In genomic region chr17:9774740-9775629, GRCm38 (mm10) we compare ENCODE assay signal across 10 mouse cellular contexts.
DNase-seq lines count a peak whose midpoint lies in the region; ATAC-seq and TF ChIP-seq lines count a peak whose summit lies in the region.
"Had no signal": no experiment of that assay in that cellular context is flagged by ENCODE, and none has a peak within 500 bp of the region (broad histone marks: within the 10 kb centered on the region; RNA-seq: fewer than 3 reads in every experiment).

No protein-coding gene starts in this region.

- TF ChIP-seq CTCF in lung, embryonic 14.5 days (IDR thresholded peaks at IDR 0.05; ENCODE audit: low read depth): no peak
- TF ChIP-seq CTCF in liver, postnatal 0 days (IDR thresholded peaks at IDR 0.05; ENCODE audit: low read depth): no peak

- DNase-seq in embryo, embryonic 10.5 days (ENCODE audit: low spot score): peak; percentile 15
- DNase-seq in embryo, embryonic 9.5 days (ENCODE audit: extremely low spot score): no peak
- no peak for DNase-seq in lung, embryonic 14.5 days
- DNase-seq in lung, postnatal 14 days: no peak
- no peak for DNase-seq in liver, postnatal 0 days
- no peak for DNase-seq in urinary bladder, postnatal 10 days (ENCODE audit: low spot score)
- no peak for DNase-seq in thymus, postnatal 14 days
- DNase-seq: liver, embryonic 13.5 days had no signal

- no peak for ATAC-seq in lung, embryonic 14.5 days (ENCODE audit: insufficient read depth)
- no peak; the same call in 1 of the 2 replicates for ATAC-seq in liver, postnatal 0 days
- no peak for ATAC-seq in stomach, embryonic 15.5 days (ENCODE audit: insufficient read depth, low FRiP score, low read depth)

- H3K4me1 ChIP-seq in lung, embryonic 14.5 days (ENCODE audit: insufficient read depth): no peaks in the 10 kb centered on the region
- peaks cover 6% of the 10 kb centered on the region for H3K4me1 ChIP-seq in liver, postnatal 0 days (ENCODE audit: insufficient read depth)
- no peaks in the 10 kb centered on the region for H3K4me1 ChIP-seq in stomach, embryonic 15.5 days
- H3K4me1 ChIP-seq: liver, embryonic 13.5 days had no signal

- H3K9me3 ChIP-seq in lung, embryonic 14.5 days (ENCODE audit: low read depth, low read length): no peaks in the 10 kb centered on the region
- no peaks in the 10 kb centered on the region for H3K9me3 ChIP-seq in liver, postnatal 0 days (ENCODE audit: low read length)
- H3K9me3 ChIP-seq in stomach, embryonic 15.5 days: no peaks in the 10 kb centered on the region
- H3K9me3 ChIP-seq: liver, embryonic 13.5 days had no signal

- TF ChIP-seq EP300 in liver, postnatal 0 days (IDR thresholded peaks at IDR 0.05; ENCODE audit: low read depth): no peak

- H3K9ac ChIP-seq in lung, embryonic 14.5 days: no peak overlapping the region
- H3K9ac ChIP-seq in liver, postnatal 0 days (replicated peaks): no peak overlapping the region
- no peak overlapping the region for H3K9ac ChIP-seq in stomach, embryonic 15.5 days
- H3K9ac ChIP-seq: liver, embryonic 13.5 days had no signal

- H3K36me3 ChIP-seq in lung, embryonic 14.5 days (ENCODE audit: insufficient read depth): no peaks in the 10 kb centered on the region
- no peaks in the 10 kb centered on the region for H3K36me3 ChIP-seq in liver, postnatal 0 days (replicated peaks; ENCODE audit: insufficient read depth, low read length)
- no peaks in the 10 kb centered on the region for H3K36me3 ChIP-seq in stomach, embryonic 15.5 days
- H3K36me3 ChIP-seq: liver, embryonic 13.5 days had no signal

- no peak overlapping the region for H3K4me2 ChIP-seq in lung, embryonic 14.5 days
- no peak overlapping the region for H3K4me2 ChIP-seq in liver, postnatal 0 days (ENCODE audit: low read depth, low read length)
- H3K4me2 ChIP-seq in stomach, embryonic 15.5 days: no peak overlapping the region
- H3K4me2 ChIP-seq: liver, embryonic 13.5 days had no signal

- 63% methylated on average over 11 of the region's 11 CpGs for WGBS in lung, embryonic 14.5 days
- 48% methylated on average over 11 of the region's 11 CpGs for WGBS in liver, postnatal 0 days (ENCODE audit: insufficient replicate concordance)
- 62% methylated on average over 11 of the region's 11 CpGs for WGBS in stomach, embryonic 15.5 days

- H3K27me3 ChIP-seq in lung, embryonic 14.5 days (ENCODE audit: insufficient read depth, low read length): no peaks in the 10 kb centered on the region
- H3K27me3 ChIP-seq in liver, postnatal 0 days (ENCODE audit: insufficient read depth, low read length): no peaks in the 10 kb centered on the region
- no peaks in the 10 kb centered on the region for H3K27me3 ChIP-seq in stomach, embryonic 15.5 days (replicated peaks)
- H3K27me3 ChIP-seq: liver, embryonic 13.5 days had no signal

- H3K27ac ChIP-seq in lung, embryonic 14.5 days (ENCODE audit: low read depth): peak overlapping the region; percentile 56; the same call in 1 of the 2 replicates
- peak overlapping the region; percentile 9 for H3K27ac ChIP-seq in liver, postnatal 0 days (ENCODE audit: low read depth)
- peak overlapping the region; percentile 57 for H3K27ac ChIP-seq in stomach, embryonic 15.5 days
- H3K27ac ChIP-seq: liver, embryonic 13.5 days had no signal

- no peak overlapping the region for H3K4me3 ChIP-seq in lung, embryonic 14.5 days (ENCODE audit: low read depth, low read length)
- H3K4me3 ChIP-seq in liver, postnatal 0 days (ENCODE audit: low read depth, low read length): no peak overlapping the region
- H3K4me3 ChIP-seq in stomach, embryonic 15.5 days (replicated peaks): no peak overlapping the region
- H3K4me3 ChIP-seq: erythroblast, embryonic 14.5 days; liver, embryonic 13.5 days had no signal
